Mouse (Mus musculus): Measurements from ENCODE around the gene Cep128.
A peak's percentile ranks its signal among the peaks of the same experiment; 100 is the strongest.

The Cep128 gene

GRCm38 (mm10) chr12:91171613-91172012 is 212.6 kb downstream of the Cep128 start:
- no peak for DNase-seq

GRCm38 (mm10) chr12:91161015-91161730 is 223.0 kb downstream of the Cep128 start:
- DNase-seq, result peak; percentile 25

- DNase-seq, result no peak
Measured at GRCm38 (mm10) chr12:91158481-91158880, 225.7 kb downstream of the Cep128 start.

GRCm38 (mm10) chr12:91154052-91154451 is 230.2 kb downstream of the Cep128 start:
- no peak for DNase-seq

- DNase-seq, result no peak
Measured at GRCm38 (mm10) chr12:91149152-91149551, 235.1 kb downstream of the Cep128 start.

GRCm38 (mm10) chr12:91134740-91135517 is 249.3 kb downstream of the Cep128 start:
- DNase-seq, result no peak

GRCm38 (mm10) chr12:91115054-91115453 is 269.2 kb downstream of the Cep128 start:
- no peak for DNase-seq

GRCm38 (mm10) chr12:91103316-91103715 is 280.9 kb downstream of the Cep128 start:
- DNase-seq, result no peak

- no peak for DNase-seq
Measured at GRCm38 (mm10) chr12:91097869-91098268, 286.3 kb downstream of the Cep128 start.

- no peak for DNase-seq
Measured at GRCm38 (mm10) chr12:91096197-91096596, 288.0 kb downstream of the Cep128 start.

GRCm38 (mm10) chr12:91088271-91088670 is 295.9 kb downstream of the Cep128 start:
- DNase-seq, result no peak

GRCm38 (mm10) chr12:91085967-91086366 is 298.2 kb downstream of the Cep128 start:
- no peak for DNase-seq

- DNase-seq, result no peak
Measured at GRCm38 (mm10) chr12:91075600-91075999, 308.6 kb downstream of the Cep128 start.

GRCm38 (mm10) chr12:91070551-91071045 is 313.6 kb downstream of the Cep128 start:
- no peak for DNase-seq

GRCm38 (mm10) chr12:91067083-91067441 is 317.1 kb downstream of the Cep128 start:
- DNase-seq, result no peak

GRCm38 (mm10) chr12:91066286-91067082 is 317.7 kb downstream of the Cep128 start:
- DNase-seq, result no peak

- DNase-seq, result no peak
Measured at GRCm38 (mm10) chr12:91065423-91065822, 318.8 kb downstream of the Cep128 start.

- no peak for DNase-seq
Measured at GRCm38 (mm10) chr12:91064368-91064999, 319.7 kb downstream of the Cep128 start.

- peak; percentile 90 for DNase-seq
Measured at GRCm38 (mm10) chr12:91063337-91064015, 320.7 kb downstream of the Cep128 start.

GRCm38 (mm10) chr12:91062681-91063080 is 321.5 kb downstream of the Cep128 start:
- no peak for DNase-seq

- DNase-seq, result no peak
Measured at GRCm38 (mm10) chr12:91059704-91060318, 324.4 kb downstream of the Cep128 start.

GRCm38 (mm10) chr12:91056885-91057284 is 327.3 kb downstream of the Cep128 start:
- DNase-seq, result no peak

Measured in heart, adult 11 months (tissue).